Mouse (Mus musculus): ENCODE data around the gene Dapk3.

DNA sequence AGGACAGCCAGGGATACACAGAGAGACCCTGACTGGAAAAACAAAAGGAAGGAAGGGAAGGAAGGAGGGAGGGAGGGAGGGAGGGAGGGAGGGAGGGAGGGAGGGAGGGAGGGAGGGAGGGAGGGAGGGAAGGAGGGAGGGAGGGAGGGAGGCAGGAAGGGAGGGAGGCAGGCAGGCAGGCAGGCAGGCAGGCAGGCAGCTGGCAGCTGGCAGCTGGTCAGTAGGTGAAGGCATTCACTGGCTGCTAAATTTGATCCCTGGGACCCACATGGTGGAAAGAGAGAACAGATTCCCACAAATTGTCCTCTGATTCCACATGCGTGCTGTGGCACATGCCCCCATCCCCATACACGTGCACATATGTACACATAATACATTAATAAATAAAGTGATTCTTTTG, 55.8 kb downstream of the Dapk3 start:
- no peak for TF ChIP-seq CTCF (IDR thresholded peaks at IDR 0.05; ENCODE audit: extremely low read depth, insufficient read depth, insufficient read length, insufficient replicate concordance)
- no peak for TF ChIP-seq POLR2A (IDR thresholded peaks at IDR 0.05; ENCODE audit: low read depth, low read length)
